Mouse (Mus musculus) urinary bladder, postnatal 36 days (tissue): Measurements from ENCODE around the gene Psmg3.

Experiments used
- DNase-seq, 2 experiments: peaks; one replicate each; pipeline ENCODE4 v3.0.0; 2022; ENCODE audit warnings: low spot score in 2 of 2, mixed read lengths in 1 of 2

Gene Psmg3

GRCm38 (mm10) chr5:139826357-139827055 lies at the start of gene Psmg3, which contains the start of gene Gm26938:
TSS of gene Psmg3 (minus strand) at chr5:139826885.
TSS of gene Gm26938 (minus strand) at chr5:139826407.
- peak; percentile 90 to 93 for DNase-seq

DNA sequence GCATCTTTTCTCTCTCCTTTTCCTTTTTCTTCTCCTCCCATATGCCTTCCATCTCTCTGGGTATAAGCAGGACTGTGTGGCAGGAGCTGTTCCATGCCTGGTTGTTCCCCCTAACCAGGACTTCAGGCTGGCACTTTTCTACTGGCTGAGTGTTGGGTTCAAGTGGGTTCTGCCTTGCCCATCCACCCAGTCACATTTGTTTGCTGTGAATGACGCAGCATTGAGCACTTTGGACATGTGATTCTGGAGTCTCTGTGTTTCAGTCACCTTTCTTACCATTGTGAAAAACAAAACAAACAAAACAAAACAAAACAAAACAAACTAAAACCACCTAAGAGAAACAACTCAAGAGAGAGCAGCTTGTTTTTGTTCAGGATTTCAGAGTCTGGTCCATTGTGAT lies 44.8 kb upstream of the Psmg3 start:
- no peak for DNase-seq

- no peak for DNase-seq
Observed at GRCm38 (mm10) chr5:139870886-139871285, 44.2 kb upstream of the Psmg3 start.

- DNase-seq = peak; percentile 16 to 38
Observed at GRCm38 (mm10) chr5:139862759-139863158, 36.1 kb upstream of the Psmg3 start.

DNA sequence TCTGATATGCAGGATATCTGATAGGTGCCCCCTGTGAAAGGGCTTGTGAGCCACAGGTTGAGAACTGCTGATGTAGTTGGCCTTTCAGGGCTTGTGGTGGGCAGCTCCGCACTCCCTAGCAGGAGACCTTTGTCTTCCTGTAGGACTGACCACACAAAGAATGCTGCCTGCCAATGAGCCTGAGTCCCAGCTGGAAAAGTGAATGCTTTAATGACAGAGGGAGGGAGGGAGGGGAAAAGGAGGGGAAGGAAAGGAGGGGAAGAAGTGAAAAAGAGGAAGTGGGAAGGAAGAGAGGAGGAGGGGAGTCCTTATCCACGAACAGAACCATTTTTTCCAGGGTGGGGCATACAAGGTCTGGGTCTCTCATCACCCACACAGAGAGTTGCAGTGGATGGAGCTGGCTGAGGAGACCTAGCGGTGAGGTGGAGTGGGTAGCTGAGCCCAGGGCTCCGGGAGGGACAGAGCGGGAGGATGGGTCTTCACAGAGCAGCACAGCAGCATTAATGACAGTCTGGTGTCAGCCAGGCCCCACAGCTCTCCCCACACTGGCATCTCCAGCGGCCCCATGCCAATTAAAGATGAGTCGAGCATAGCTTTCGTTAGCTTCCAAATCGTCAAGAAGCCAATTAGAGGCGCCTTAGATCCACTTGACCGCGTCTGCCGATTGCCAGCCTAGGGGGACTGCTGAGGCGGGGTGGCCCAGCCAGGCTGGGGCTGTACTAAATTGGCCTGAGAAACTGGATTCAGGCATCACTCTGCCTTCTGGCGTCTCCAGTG lies 33.8 kb upstream of the Psmg3 start:
- DNase-seq = no peak

DNA sequence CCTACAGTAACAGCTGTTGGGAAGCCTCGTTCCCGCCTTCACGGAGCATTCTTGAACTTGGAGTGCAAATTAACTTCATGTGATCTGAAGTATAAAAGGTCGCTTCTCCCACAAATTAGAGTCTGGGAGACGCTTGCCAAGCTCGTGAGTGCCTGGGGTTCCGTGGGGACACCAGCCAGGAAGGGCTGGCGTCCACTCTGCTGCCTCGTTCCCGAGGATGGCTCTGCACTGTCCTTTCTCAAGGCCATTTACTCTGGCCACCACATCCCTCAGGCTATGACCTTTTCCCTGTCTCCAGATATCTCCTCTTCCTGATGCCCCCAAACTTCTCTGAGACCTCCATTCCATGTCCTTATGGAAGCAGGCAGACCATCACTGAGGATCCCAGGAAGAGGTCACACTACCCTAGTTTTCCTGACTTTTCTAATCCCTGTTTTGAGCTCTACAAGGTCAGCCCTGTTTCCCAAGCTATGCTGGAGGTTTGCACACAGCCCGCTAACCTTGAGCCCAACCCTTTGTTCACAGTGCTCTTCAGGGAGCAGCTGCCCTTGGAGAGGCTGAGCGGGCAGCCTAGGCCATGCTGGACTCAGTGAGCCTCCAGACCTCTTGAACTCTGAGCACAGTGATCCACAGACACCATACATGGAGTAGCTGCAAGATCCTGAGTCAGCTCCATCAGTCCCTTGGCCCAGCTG lies 23.1 kb upstream of the Psmg3 start:
- no peak for DNase-seq

- no peak for DNase-seq
Observed at GRCm38 (mm10) chr5:139839142-139839541, 12.5 kb upstream of the Psmg3 start.

DNA sequence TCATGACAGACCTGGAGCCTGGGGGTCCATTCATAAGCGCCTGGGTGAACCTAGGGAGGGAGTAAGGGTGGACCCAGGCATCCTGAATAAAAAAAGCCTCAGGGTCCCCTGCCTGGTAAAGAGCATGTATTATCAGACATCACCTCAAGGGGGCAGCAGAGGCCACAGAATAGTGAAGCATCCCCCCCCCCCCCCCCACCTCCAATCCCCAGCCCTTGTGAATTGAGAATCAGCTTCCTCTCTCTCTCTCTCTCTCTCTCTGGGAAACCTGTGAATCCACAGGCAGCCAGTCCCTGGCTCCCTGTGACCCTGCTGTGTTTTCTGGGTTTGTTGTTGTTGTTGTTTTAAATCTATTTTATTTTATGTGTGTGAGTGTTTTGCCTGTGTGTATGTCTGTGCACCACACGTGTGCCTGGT lies 11.8 kb upstream of the Psmg3 start:
- peak in 1 of 2 experiments; percentile 38 for DNase-seq

- DNase-seq = no peak
Observed at GRCm38 (mm10) chr5:139835706-139836105, 9.0 kb upstream of the Psmg3 start.

DNA sequence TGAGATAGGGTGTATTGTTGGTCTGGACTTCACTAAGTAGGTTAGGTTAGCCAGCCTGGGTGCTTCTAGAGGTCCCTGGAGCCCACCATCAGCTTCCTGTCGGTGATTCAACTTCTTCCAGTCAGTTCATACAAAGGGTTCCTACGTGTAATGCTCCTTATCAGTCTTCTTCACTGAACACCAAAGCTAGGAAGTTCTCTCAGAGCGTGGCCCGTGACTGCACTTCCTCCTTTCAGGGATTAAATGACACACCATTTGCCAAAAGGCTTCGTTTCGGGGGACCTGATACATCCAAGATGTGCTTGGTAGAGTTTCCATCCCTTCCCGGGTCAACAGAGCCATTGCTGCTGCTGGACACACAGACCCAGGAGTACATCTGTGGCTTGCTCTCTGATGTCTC lies 5.4 kb upstream of the Psmg3 start:
- DNase-seq = no peak

DNA sequence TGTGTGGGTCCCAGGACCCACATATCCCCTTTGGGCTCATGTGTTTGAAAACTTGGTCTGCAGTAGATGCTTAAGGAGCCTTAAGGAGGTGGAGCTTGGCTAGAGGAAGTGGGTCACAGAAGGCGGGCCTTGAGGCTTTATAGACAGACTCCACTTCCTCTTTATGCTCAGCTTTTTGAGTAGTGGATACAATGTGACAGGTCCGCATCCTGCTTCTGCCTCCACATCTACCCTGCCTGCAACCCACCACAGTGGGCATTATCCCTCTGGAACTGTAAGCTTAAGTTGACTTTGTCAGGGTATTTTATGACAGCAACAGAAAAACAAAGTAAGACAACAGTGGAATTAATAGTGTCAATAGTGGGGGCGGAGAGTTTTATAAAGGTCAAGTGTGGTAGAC lies 4.0 kb upstream of the Psmg3 start:
- no peak for DNase-seq

- DNase-seq = no peak
Observed at GRCm38 (mm10) chr5:139829384-139829783, 2.7 kb upstream of the Psmg3 start.

DNA sequence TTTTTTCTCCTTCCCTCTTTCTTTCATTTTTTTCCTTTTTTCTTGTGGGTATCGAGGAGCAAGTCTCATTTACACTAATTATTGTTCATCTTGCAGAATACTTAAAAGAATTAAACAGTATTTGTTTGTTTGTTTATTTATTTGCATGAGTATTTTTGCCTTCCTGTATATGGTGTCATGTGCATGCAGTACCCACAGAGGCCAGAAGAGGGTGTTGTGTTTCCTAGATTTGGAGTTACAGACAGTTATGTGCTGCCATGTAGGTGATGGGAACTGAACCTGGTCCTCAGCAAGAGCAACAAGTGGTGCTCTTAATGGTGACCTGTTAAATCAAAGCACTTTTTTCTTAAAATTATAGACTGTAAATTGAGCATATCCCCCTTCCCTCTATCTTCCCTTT lies 908 bp upstream of the Psmg3 start:
- DNase-seq = no peak

DNA sequence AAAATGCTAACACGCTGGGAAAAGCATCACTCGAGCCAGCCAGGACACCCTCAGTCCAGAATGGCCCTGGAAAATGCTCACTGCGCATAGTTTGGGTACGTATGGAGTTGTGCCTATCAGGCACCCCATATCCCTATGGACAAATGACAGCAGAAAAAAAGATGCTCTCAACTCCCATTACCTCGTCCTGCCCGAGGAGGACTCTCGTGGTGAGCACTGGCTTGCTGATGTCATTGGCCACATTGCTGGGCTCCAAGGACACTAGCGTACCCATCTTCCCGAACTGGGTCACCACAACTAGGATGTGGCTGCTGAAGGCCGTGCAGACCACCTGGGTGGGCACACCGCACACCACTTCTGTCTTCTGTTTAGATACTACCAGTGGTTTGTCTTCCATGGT lies 738 bp downstream of the Psmg3 start:
- no peak for DNase-seq

GRCm38 (mm10) chr5:139824531-139824930 lies 2.2 kb downstream of the Psmg3 start:
- DNase-seq = no peak

DNA sequence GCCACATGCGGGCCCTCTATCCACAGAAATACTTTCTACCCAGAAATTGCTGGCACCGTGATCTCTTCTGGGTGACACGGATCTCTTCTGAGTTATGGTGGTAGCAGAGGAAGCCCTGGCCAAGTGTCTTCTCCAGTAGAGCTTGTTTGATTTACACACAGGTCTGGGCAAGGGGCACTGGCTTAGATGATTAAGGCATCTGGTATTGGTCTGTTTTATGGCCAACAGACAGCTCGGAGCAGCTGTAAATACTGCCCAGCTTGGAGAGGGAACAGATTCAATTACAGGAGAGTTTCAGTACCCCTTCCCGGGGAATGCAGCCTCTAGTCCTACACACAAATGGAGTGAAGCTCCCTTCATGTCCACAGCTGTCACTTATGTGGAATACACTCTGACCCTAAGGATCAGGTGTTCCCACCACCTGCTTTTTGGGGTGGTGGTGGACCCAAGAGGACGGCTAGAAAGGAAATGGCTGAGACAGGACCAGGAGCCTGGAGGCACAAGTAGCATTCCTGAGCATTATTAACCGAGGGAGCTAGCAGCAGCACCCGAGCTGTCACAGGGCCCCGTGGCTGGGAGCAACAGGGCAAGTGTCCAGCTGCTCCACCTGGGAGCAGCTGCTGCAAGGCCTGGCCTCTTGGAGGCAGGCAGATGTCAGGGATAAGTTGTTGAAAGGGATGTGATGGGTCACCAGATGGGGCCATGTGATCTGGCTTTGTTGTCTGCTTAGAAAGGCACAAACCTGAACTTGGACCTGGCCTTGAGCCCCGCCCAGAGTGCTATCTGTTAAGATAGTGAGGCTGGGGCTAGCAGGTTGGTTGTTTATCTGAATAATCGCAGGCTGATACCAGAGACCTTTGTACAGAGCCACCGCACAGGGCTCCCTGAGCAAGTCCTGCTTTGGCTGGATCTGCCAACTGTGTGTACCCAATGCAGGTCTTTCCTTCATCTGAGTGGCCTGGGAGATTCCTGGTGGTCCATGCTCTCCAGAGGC lies 4.9 kb downstream of the Psmg3 start:
- peak in 1 of 2 experiments; percentile 46 for DNase-seq

DNA sequence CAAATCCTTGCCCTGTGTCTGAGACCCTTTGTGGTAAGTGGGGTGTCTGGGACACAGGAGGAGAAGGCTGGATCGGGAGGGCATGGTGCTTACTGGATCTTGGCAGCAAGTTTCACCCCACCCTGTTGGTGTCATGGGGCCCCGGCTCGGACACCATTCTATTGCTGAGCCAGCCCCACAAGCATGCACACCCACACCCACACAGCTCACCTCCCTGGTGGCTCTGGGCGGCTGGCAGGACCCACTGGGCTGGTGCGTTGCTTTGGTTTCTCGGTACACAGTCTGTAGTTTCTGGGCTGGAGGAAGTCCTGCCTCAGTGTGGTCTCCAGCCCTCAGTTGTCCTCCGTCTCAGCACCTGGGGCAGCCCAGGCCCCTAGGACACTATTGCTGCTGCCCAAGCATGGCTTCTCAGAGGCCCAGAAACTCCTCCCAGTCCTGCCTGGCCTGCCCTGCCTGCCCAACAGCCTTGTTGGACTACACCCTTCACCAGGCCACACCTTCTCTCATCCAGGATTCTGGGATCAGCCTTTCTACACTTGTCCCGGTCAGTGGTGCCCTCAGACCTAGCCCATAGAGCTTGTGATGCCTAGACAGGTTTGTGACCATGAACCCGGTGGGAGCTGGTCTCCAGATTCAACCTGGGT lies 7.0 kb downstream of the Psmg3 start, which contains the start of gene Tmem184a:
Tmem184a (minus strand) TSS at position 380 of the 644 bp plus-strand sequence.
- DNase-seq = peak; percentile 58 to 67

- DNase-seq = peak in 1 of 2 experiments; percentile 62
Observed at GRCm38 (mm10) chr5:139818801-139819200, 7.9 kb downstream of the Psmg3 start.

- no peak for DNase-seq
Observed at GRCm38 (mm10) chr5:139818056-139818455, 8.6 kb downstream of the Psmg3 start.

DNA sequence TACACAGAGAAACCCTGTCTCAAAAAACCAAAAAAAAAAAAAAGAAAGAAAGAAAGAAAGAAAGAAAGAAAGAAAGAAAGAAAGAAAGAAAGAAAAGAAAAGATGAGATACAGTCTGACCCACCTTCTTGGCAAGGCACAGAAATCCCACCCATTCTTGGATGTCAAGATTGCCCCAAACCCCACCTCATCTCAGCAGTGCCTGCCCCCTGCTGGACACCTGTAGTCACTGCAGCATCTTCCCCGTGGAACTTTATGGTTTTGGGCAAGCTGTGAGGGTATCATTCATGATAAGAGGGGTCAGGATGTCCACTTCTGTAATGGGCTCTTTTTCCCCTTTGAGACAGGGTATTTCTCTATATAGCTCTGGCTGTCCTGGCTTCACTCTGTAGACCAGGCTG lies 9.4 kb downstream of the Psmg3 start:
- DNase-seq = no peak

- no peak for DNase-seq
Observed at GRCm38 (mm10) chr5:139816445-139816844, 10.2 kb downstream of the Psmg3 start.
